Mouse (Mus musculus): ENCODE data around the gene Gsg1l2.

The Gsg1l2 gene

GRCm38 (mm10) chr11:67774379-67774778 lies at the start of gene Gsg1l2:
Gene Gsg1l2, plus strand, starts transcription at chr11:67774608.
- no peak for DNase-seq (ENCODE audit: low read depth, low spot score)

- no peak for DNase-seq (ENCODE audit: low read depth, low spot score)
These were observed 47.3 kb upstream of the Gsg1l2 start for GRCm38 (mm10) chr11:67727095-67727494.

- no peak for DNase-seq (ENCODE audit: low read depth, low spot score)
These were observed 45.7 kb upstream of the Gsg1l2 start for GRCm38 (mm10) chr11:67728726-67729125.

GRCm38 (mm10) chr11:67731056-67731455 lies 43.4 kb upstream of the Gsg1l2 start:
- DNase-seq (ENCODE audit: low read depth, low spot score) = no peak

GRCm38 (mm10) chr11:67733726-67734125 lies 40.7 kb upstream of the Gsg1l2 start:
- no peak for DNase-seq (ENCODE audit: low read depth, low spot score)

- DNase-seq (ENCODE audit: low read depth, low spot score) = no peak
These were observed 39.8 kb upstream of the Gsg1l2 start for GRCm38 (mm10) chr11:67734597-67734996.

- DNase-seq (ENCODE audit: low read depth, low spot score) = no peak
These were observed 36.1 kb upstream of the Gsg1l2 start for GRCm38 (mm10) chr11:67738345-67738744.

- no peak for DNase-seq (ENCODE audit: low read depth, low spot score)
These were observed 35.4 kb upstream of the Gsg1l2 start for GRCm38 (mm10) chr11:67738846-67739490.

GRCm38 (mm10) chr11:67741569-67741968 lies 32.8 kb upstream of the Gsg1l2 start:
- DNase-seq (ENCODE audit: low read depth, low spot score) = no peak

- DNase-seq (ENCODE audit: low read depth, low spot score) = no peak
These were observed 18.1 kb upstream of the Gsg1l2 start for GRCm38 (mm10) chr11:67756287-67756686.

GRCm38 (mm10) chr11:67757373-67758167 lies 16.8 kb upstream of the Gsg1l2 start:
- no peak for DNase-seq (ENCODE audit: low read depth, low spot score)

GRCm38 (mm10) chr11:67771053-67771452 lies 3.4 kb upstream of the Gsg1l2 start, which contains the start of gene Glp2r:
Gene Glp2r, minus strand, starts transcription at chr11:67771153.
- no peak for DNase-seq (ENCODE audit: low read depth, low spot score)

GRCm38 (mm10) chr11:67771691-67772090 lies 2.7 kb upstream of the Gsg1l2 start:
- DNase-seq (ENCODE audit: low read depth, low spot score) = no peak

- DNase-seq (ENCODE audit: low read depth, low spot score) = peak; percentile 71
These were observed 1.8 kb upstream of the Gsg1l2 start for GRCm38 (mm10) chr11:67772577-67772976.

GRCm38 (mm10) chr11:67790182-67790581 lies 15.8 kb downstream of the Gsg1l2 start:
- DNase-seq (ENCODE audit: low read depth, low spot score) = no peak

- DNase-seq (ENCODE audit: low read depth, low spot score) = no peak
These were observed 23.5 kb downstream of the Gsg1l2 start, which contains the start of gene Dhrs7c for GRCm38 (mm10) chr11:67797931-67798330. Gene Dhrs7c, plus strand, starts transcription at chr11:67798187.

- no peak for DNase-seq (ENCODE audit: low read depth, low spot score)
These were observed 25.8 kb downstream of the Gsg1l2 start for GRCm38 (mm10) chr11:67800130-67800723.

GRCm38 (mm10) chr11:67801169-67801568 lies 26.8 kb downstream of the Gsg1l2 start:
- no peak for DNase-seq (ENCODE audit: low read depth, low spot score)

GRCm38 (mm10) chr11:67805538-67805937 lies 31.1 kb downstream of the Gsg1l2 start:
- DNase-seq (ENCODE audit: low read depth, low spot score) = no peak

- DNase-seq (ENCODE audit: low read depth, low spot score) = no peak
These were observed 32.6 kb downstream of the Gsg1l2 start for GRCm38 (mm10) chr11:67806832-67807597.

GRCm38 (mm10) chr11:67808051-67808450 lies 33.6 kb downstream of the Gsg1l2 start:
- no peak for DNase-seq (ENCODE audit: low read depth, low spot score)

GRCm38 (mm10) chr11:67811535-67811934 lies 37.1 kb downstream of the Gsg1l2 start:
- DNase-seq (ENCODE audit: low read depth, low spot score) = no peak

All from mesoderm, embryonic 11.5 days (tissue).